Mouse (Mus musculus) C2C12 (cell line): ENCODE data around the gene Ifi35.

Experiments used
- CTCF ChIP-seq: IDR thresholded peaks from one replicate; pipeline ENCODE4 v1.5.1; 2011; ENCODE audit not compliant: control insufficient read depth, insufficient read depth, insufficient read length
- FOSL1 ChIP-seq: IDR thresholded peaks from one replicate; pipeline ENCODE4 v1.8.0; 2011; ENCODE audit warnings: mild to moderate bottlenecking, low read length; ENCODE audit not compliant: poor library complexity, insufficient read depth, severe bottlenecking
- MAX ChIP-seq: IDR thresholded peaks from one replicate; pipeline ENCODE4 v1.6.1; 2011; ENCODE audit warnings: mild to moderate bottlenecking, control low read depth
- MYOG ChIP-seq: IDR thresholded peaks from one replicate; pipeline ENCODE4 v1.6.1; 2011; ENCODE audit not compliant: control insufficient read depth, insufficient read length; ENCODE audit errors: extremely low read depth

DNA sequence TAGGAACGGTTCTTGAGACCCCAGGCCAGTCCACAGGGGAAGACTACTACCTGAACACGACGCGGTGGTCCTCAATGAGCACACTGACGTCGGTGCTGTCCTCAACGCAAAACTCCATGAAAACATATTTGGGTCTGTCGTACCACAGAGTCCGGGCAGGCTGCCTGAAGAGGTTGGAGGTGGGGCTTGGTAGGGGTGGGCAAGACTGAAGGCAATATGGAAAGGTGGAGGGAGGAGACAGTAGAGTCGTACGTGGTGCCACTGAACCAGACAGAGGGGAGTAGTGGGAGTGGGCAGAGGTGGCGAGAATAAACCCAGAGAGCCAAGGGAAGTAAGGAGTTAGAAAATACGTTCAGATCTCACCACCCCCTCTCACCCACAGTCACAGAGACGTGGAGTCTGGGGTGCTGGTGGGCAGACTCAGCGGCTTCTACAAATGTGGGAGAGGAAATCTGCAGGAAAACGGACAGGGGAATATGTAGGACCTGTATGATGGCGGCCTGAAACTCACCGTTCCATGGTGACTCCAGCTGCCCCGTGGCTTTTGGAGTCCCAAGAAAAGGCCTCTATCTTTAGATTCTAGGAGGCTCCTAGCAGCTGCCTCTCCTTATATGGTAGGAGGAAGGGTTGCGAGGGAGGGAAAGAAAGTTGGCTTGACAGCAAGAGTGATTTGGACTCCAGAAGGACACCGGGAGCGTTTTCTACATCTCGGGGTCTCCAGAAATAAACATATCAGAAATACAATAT is 23.9 kb upstream of the Ifi35 start, which contains the start of gene Gm27029:
- TF ChIP-seq MYOG (no peak), FOSL1 (no peak), CTCF (no peak), MAX (no peak)
